Mouse (Mus musculus): ENCODE measurements around the gene Zdhhc9. TPM values are rescaled to one million over a fixed set of nuclear protein-coding genes. Genes with fewer than 3 reads are reported as not detected.

Gene Zdhhc9
- polyA plus RNA-seq, 1 experiment from 2014 or later, result 3.1 TPM

GRCm38 (mm10) chrX:48157396-48157795 is 51.3 kb downstream of the Zdhhc9 start:
- no peak for ATAC-seq (replicated peaks; ENCODE audit: low FRiP score)
- no peaks in the 10 kb centered on the region for H3K27me3 ChIP-seq (replicated peaks; ENCODE audit: control insufficient read depth, insufficient read depth, low read length)
- 80% methylated on average over 8 of the region's 8 CpGs for WGBS
- no peak overlapping the region for H3K9ac ChIP-seq (ENCODE audit: low read depth, low read length)
- no peaks in the 10 kb centered on the region for H3K9me3 ChIP-seq (ENCODE audit: control insufficient read depth, low read length)
- no peak overlapping the region for H3K4me3 ChIP-seq (ENCODE audit: low read depth, low read length)
- no peak for DNase-seq (ENCODE audit: low spot score)
- H3K4me1 ChIP-seq (replicated peaks; ENCODE audit: control insufficient read depth, insufficient read depth, low read length), result no peaks in the 10 kb centered on the region
- H3K36me3 ChIP-seq (ENCODE audit: control insufficient read depth, insufficient read depth, low read length), result no peaks in the 10 kb centered on the region
- no peak overlapping the region for H3K27ac ChIP-seq (ENCODE audit: low read depth, low read length)
- no peak overlapping the region for H3K4me2 ChIP-seq

DNA sequence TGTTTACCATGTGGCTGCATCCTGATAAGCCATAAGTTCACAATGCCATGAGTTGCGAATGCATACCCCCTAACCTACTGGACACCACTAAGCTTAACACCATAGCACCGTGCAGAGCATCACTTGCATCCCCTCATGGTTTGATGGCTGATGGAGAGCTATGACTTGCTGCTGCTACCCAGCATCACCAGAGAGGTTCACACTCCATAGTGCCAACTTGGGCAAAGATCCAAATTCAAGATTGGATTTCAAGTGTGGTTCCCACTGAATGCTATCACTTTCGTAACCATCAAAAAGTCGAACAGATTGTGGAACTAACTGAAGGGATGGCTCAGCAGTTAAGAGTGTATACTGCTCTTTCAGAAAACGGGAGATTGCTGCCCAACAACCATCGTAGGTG is 53.2 kb downstream of the Zdhhc9 start:
- WGBS, result 85% methylated on average over 6 of the region's 6 CpGs
- Histone ChIP-seq H3K4me3 (ENCODE audit: low read depth, low read length) (no peak overlapping the region), H3K27me3 (replicated peaks; ENCODE audit: control insufficient read depth, insufficient read depth, low read length) (0 out of 2 replicates have a peak, but pooled peaks cover under 1% of the 10 kb centered on the region), H3K4me1 (replicated peaks; ENCODE audit: control insufficient read depth, insufficient read depth, low read length) (no peaks in the 10 kb centered on the region), H3K9me3 (ENCODE audit: control insufficient read depth, low read length) (no peaks in the 10 kb centered on the region), H3K27ac (ENCODE audit: low read depth, low read length) (no peak overlapping the region), H3K36me3 (ENCODE audit: control insufficient read depth, insufficient read depth, low read length) (no peaks in the 10 kb centered on the region), H3K9ac (ENCODE audit: low read depth, low read length) (no peak overlapping the region), H3K4me2 (no peak overlapping the region)
- ATAC-seq (replicated peaks; ENCODE audit: low FRiP score) (no peak), DNase-seq (ENCODE audit: low spot score) (no peak)

DNA sequence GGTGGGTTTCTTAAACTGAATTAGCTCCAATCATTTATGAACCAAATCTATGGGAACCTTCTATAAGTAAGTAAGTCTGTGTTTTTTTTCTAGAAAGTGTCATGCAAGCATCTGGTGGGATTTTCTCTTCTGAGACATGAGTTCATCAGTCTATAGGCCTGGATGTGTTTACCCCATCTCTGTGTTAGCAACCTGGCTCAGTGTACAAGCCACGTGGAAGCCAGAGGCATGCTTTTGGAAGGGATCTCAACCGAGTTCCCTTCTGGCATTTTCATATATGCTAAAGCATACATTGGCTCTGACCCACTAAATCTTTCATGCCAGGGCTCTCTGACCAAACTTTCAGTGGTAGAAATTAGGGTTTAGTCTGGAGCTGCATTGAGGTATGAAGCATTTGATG is 54.7 kb downstream of the Zdhhc9 start:
- 49% methylated on average over 2 of the region's 2 CpGs for WGBS
- ATAC-seq (replicated peaks; ENCODE audit: low FRiP score), result no peak
- Histone ChIP-seq H3K27me3 (replicated peaks; ENCODE audit: control insufficient read depth, insufficient read depth, low read length) (0 out of 2 replicates have a peak, but pooled peaks cover 2% of the 10 kb centered on the region), H3K4me2 (no peak overlapping the region), H3K4me3 (ENCODE audit: low read depth, low read length) (no peak overlapping the region), H3K4me1 (replicated peaks; ENCODE audit: control insufficient read depth, insufficient read depth, low read length) (no peaks in the 10 kb centered on the region), H3K36me3 (ENCODE audit: control insufficient read depth, insufficient read depth, low read length) (no peaks in the 10 kb centered on the region), H3K9ac (ENCODE audit: low read depth, low read length) (no peak overlapping the region), H3K27ac (ENCODE audit: low read depth, low read length) (no peak overlapping the region), H3K9me3 (ENCODE audit: control insufficient read depth, low read length) (no peaks in the 10 kb centered on the region)
- DNase-seq (ENCODE audit: low spot score), result no peak

DNA sequence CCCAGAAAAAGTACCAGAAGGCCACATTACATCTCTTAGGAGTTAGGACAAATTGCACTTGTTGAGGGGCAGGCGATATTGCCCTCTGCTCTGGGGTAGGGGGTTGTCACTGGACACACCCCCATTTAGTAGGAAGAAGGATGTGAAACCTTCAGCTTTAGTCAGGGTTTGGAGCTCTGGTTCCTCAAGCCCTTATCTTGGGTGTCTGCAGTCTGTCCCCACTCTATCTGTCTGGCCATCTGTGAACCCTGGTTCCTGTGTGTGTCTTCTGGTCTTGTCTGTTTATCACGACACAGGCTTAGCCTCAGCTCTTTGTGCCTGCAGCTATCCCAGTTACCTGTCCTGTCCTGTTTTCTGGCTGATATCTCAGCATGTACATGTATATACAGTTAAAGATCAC is 55.3 kb downstream of the Zdhhc9 start:
- H3K36me3 ChIP-seq (ENCODE audit: control insufficient read depth, insufficient read depth, low read length), result no peaks in the 10 kb centered on the region
- no peak overlapping the region for H3K4me3 ChIP-seq (ENCODE audit: low read depth, low read length)
- 0 out of 2 replicates have a peak, but pooled peaks cover 2% of the 10 kb centered on the region for H3K27me3 ChIP-seq (replicated peaks; ENCODE audit: control insufficient read depth, insufficient read depth, low read length)
- no peaks in the 10 kb centered on the region for H3K4me1 ChIP-seq (replicated peaks; ENCODE audit: control insufficient read depth, insufficient read depth, low read length)
- H3K9ac ChIP-seq (ENCODE audit: low read depth, low read length), result no peak overlapping the region
- no peak overlapping the region for H3K27ac ChIP-seq (ENCODE audit: low read depth, low read length)
- no peak overlapping the region for H3K4me2 ChIP-seq
- WGBS, result 51% methylated on average over 2 of the region's 2 CpGs
- no peaks in the 10 kb centered on the region for H3K9me3 ChIP-seq (ENCODE audit: control insufficient read depth, low read length)
- ATAC-seq (replicated peaks; ENCODE audit: low FRiP score), result peak; percentile 96
- DNase-seq (ENCODE audit: low spot score), result no peak

GRCm38 (mm10) chrX:48152106-48152505 is 56.6 kb downstream of the Zdhhc9 start:
- no peak for DNase-seq (ENCODE audit: low spot score)
- Histone ChIP-seq H3K4me1 (replicated peaks; ENCODE audit: control insufficient read depth, insufficient read depth, low read length) (no peaks in the 10 kb centered on the region), H3K27me3 (replicated peaks; ENCODE audit: control insufficient read depth, insufficient read depth, low read length) (0 out of 2 replicates have a peak, but pooled peaks cover 2% of the 10 kb centered on the region), H3K9me3 (ENCODE audit: control insufficient read depth, low read length) (no peaks in the 10 kb centered on the region), H3K4me2 (no peak overlapping the region), H3K4me3 (ENCODE audit: low read depth, low read length) (no peak overlapping the region), H3K9ac (ENCODE audit: low read depth, low read length) (no peak overlapping the region), H3K36me3 (ENCODE audit: control insufficient read depth, insufficient read depth, low read length) (no peaks in the 10 kb centered on the region), H3K27ac (ENCODE audit: low read depth, low read length) (no peak overlapping the region)
- no peak for ATAC-seq (replicated peaks; ENCODE audit: low FRiP score)
- WGBS, result 55% methylated on average over 7 of the region's 7 CpGs

GRCm38 (mm10) chrX:48147741-48148186 is 60.9 kb downstream of the Zdhhc9 start:
- Histone ChIP-seq H3K4me3 (ENCODE audit: low read depth, low read length) (peak overlapping the region; percentile 21; the same call in 1 of the 2 replicates), H3K4me1 (replicated peaks; ENCODE audit: control insufficient read depth, insufficient read depth, low read length) (no peaks in the 10 kb centered on the region; the same call in 1 of the 2 replicates), H3K4me2 (peak overlapping the region; percentile 43), H3K27ac (ENCODE audit: low read depth, low read length) (no peak overlapping the region), H3K36me3 (ENCODE audit: control insufficient read depth, insufficient read depth, low read length) (no peaks in the 10 kb centered on the region), H3K27me3 (replicated peaks; ENCODE audit: control insufficient read depth, insufficient read depth, low read length) (0 out of 2 replicates have a peak, but pooled peaks cover 2% of the 10 kb centered on the region), H3K9ac (ENCODE audit: low read depth, low read length) (no peak overlapping the region), H3K9me3 (ENCODE audit: control insufficient read depth, low read length) (no peaks in the 10 kb centered on the region)
- WGBS, result 55% methylated on average over 7 of the region's 7 CpGs
- DNase-seq (ENCODE audit: low spot score), result no peak
- ATAC-seq (replicated peaks; ENCODE audit: low FRiP score), result no peak

- WGBS, result 55% methylated on average over 2 of the region's 2 CpGs
- 0 out of 2 replicates have a peak overlapping the region, but pooled peaks have one; percentile 20 for H3K9ac ChIP-seq (ENCODE audit: low read depth, low read length)
- 0 out of 2 replicates have a peak, but pooled peaks cover 2% of the 10 kb centered on the region for H3K27me3 ChIP-seq (replicated peaks; ENCODE audit: control insufficient read depth, insufficient read depth, low read length)
- peak overlapping the region; percentile 43 for H3K4me2 ChIP-seq
- ATAC-seq (replicated peaks; ENCODE audit: low FRiP score) (no peak), DNase-seq (ENCODE audit: low spot score) (no peak)
- no peaks in the 10 kb centered on the region for H3K36me3 ChIP-seq (ENCODE audit: control insufficient read depth, insufficient read depth, low read length)
- H3K9me3 ChIP-seq (ENCODE audit: control insufficient read depth, low read length), result no peaks in the 10 kb centered on the region
- H3K4me1 ChIP-seq (replicated peaks; ENCODE audit: control insufficient read depth, insufficient read depth, low read length), result no peaks in the 10 kb centered on the region; the same call in 1 of the 2 replicates
- peak overlapping the region; percentile 33 for H3K4me3 ChIP-seq (ENCODE audit: low read depth, low read length)
- H3K27ac ChIP-seq (ENCODE audit: low read depth, low read length), result no peak overlapping the region
Observed at GRCm38 (mm10) chrX:48147226-48147625, 61.5 kb downstream of the Zdhhc9 start.

- Histone ChIP-seq H3K36me3 (ENCODE audit: control insufficient read depth, insufficient read depth, low read length) (no peaks in the 10 kb centered on the region), H3K4me3 (ENCODE audit: low read depth, low read length) (peak within 1 kb of the TSS; percentile 33), H3K4me1 (replicated peaks; ENCODE audit: control insufficient read depth, insufficient read depth, low read length) (no peaks in the 10 kb centered on the region; the same call in 1 of the 2 replicates), H3K27me3 (replicated peaks; ENCODE audit: control insufficient read depth, insufficient read depth, low read length) (0 out of 2 replicates have a peak, but pooled peaks cover 2% of the 10 kb centered on the region), H3K27ac (ENCODE audit: low read depth, low read length) (no peak within 1 kb of the TSS), H3K4me2 (peak within 1 kb of the TSS; percentile 43), H3K9me3 (ENCODE audit: control insufficient read depth, low read length) (no peaks in the 10 kb centered on the region), H3K9ac (ENCODE audit: low read depth, low read length) (0 out of 2 replicates have a peak within 1 kb of the TSS, but pooled peaks have one; percentile 20)
- 45% methylated on average over 4 of the region's 4 CpGs for WGBS
- ATAC-seq (replicated peaks; ENCODE audit: low FRiP score) (no peak), DNase-seq (ENCODE audit: low spot score) (no peak)
Observed at GRCm38 (mm10) chrX:48146262-48146661, 62.4 kb downstream of the Zdhhc9 start, which contains the start of gene Sash3. TSS of gene Sash3 (plus strand) at chrX:48146436.
